Mouse (Mus musculus) G1E-ER4 (cell line): ENCODE results near the gene Nfix. TPM values are rescaled to one million over a fixed set of nuclear protein-coding genes. Genes with fewer than 3 reads are reported as not detected.

Experiments
- GATA1 ChIP-seq: IDR thresholded peaks from one replicate; pipeline ENCODE4 v1.8.0; 2012; ENCODE audit warnings: low read length, inconsistent platforms
- polyA plus RNA-seq: library from polyadenylated mRNA; stranded (reverse); fragments of >175 nt; gene quantifications from 2 replicates; pipeline ENCODE4 v1.2.3, GENCODE M21; 2012

Gene Nfix
- polyA plus RNA-seq, 1 experiment = 16.4 TPM

DNA sequence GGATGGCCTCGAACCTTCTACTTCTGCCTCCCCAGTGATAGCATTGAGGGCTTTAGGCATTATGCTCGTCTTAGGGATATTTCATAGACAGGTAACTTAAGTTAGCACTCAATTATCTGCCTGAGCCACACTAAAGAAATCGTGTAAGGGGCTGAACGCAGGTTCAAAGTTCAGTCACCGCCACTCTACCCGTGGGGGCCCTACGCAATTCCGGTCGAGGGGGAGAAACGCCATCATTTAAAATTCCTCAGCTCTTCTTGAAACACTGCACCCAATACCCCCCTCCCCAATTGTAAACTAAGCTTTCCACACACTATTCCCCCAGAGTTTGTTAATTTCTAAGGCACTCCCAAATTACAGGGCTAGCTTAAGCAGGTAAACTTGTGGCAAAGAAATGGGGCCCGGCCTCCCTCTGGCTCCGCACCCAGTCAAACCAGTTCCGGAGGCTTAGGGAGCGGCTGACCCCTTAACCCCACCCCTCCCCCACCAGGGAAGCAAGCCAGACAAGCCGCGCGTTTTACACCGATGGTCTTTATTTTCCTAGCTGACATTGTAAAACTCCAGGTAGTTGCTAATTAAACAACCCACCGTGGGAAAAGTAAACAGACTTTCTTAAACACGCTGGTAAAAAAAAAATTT is 139.2 kb downstream of the Nfix start:
- TF ChIP-seq GATA1 = no peak

DNA sequence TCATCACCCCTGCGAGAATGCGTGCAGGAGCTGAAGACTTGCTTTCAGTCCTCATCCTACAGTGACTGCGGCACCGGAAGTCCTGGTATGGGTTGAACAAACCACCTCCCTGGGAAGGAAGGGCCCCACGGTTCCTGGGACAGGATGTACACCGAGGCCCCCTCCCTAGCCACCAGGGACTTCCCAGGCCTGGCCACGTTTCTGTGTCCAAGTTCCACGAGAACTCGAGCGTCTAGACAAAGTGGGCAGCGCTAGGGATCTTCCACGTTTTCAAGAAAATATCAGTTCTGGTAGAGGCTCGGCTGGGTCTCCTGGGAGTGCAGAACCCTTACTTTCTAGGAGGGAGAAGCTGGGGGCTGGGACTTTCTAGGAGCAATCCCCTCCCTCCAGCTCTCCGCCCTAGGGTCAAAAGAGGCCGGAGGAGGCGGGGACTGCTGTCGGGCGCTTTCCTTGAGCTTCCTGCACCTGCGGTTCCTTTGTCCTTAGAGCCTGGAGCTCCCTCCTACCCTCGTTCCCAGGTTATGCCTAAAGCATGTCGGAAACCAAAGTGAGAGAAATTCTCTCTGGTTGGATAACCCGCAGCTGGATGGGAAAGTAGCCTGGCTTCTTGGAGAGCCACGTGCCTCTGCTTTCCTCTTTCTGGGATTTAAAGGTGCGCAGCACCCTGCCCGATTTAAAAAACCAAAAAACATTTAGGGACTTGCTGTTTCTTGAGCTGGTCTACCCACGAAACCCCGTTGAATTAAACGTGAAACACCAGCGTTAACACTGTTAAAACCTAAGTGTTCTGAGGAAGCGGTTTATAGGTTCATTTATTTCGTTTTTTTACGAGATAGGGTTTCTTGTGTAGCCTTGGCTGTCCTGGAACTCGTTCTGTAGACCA is 140.0 kb downstream of the Nfix start:
- TF ChIP-seq GATA1 = no peak

DNA sequence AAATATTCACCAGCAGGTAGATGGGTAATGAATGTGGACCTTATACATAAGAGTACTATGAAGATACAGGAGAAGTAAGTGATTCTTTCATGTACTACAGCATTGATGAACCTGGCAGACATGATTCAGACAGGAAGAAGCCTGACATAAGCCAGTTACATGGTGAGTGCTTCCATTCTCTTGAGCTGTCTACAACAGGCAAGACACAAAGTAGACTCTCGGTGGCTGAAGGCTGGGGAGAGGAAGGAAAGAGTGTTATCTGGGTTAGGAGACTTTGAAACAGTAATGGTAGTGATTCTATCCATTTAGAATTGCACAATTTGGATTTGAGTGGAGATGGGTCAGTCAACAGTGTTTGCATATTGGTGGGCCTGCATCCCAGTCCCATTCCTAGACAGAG is 141.2 kb downstream of the Nfix start:
- no peak for TF ChIP-seq GATA1

DNA sequence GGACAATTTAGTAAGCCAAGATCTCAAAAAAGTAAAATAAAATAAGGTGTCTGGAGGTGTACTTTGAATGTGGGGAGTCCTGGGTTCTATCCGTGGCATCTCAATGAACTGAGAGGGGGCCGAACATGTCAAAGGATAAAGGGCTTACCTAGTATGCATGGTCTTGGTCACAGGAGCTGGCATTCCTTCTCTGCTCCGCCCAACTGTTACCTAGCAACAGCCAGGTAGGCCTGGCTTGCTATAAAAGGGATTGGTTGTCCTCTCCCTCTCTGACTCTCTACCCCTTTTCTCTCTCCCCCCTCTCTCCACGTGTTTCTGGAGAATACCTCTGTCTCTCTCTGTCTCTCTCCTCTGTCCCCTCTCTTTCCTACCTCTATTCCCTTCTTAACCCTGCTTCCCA is 142.5 kb downstream of the Nfix start:
- no peak for TF ChIP-seq GATA1

DNA sequence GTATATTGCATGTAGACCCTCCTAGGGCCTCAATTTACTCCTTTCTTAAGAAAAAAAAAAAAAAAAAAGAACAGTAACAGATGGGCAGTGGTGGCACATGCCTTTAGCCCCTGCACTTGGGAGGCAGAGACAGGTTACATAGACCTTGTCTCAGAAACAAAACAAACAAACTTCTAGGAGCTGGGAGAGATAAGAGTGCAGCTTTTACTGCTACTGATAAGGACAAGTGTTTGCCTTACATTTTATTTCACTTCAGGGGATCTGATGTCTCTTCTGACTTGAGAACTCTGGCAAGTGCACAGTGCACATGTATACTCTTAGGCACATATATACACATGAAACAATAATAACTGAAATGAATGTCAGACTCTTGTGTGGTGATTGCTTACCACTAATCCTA is 142.9 kb downstream of the Nfix start:
- TF ChIP-seq GATA1 = peak; percentile 73

DNA sequence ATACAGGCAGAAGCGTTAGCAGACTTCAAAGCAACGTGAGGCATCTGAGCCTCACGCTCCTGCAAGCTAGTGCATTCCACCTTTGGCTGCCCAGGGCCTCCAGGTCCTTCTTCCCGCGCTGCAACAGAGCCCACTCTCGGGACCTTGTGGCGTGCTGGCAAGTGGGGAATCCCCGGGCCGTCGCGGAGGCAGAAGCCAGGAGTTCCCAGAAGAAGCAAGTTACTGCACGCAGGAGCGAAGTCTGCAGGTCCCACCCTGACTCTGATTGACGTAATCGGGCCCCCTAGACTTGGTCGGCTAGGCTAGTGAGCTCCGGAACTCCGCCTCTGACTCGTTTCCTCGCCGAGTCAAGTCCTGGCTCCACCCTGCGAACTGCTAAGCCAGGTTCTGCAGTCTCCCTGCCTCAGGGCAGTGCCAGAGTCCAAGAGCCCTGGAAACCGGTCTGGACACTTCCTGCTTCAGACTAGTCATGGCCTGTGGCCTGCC is 143.5 kb downstream of the Nfix start:
- no peak for TF ChIP-seq GATA1

DNA sequence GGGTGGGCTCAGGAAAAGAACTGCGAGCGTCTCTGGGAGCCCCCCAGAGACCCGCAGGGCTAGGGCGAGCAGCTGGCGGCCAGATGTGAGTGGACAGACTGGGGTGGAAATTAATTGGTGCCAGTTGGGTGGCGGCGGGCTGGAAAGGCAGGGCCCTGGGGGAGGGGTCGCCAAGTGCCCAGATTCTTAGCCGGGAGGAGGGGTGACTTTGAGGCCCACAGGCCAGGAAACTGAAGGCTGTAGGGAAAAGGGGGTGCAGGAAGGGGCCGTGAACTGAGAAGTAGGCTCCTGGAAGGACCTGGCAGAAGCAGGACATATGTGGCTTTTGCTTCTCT is 144.0 kb downstream of the Nfix start:
- no peak for TF ChIP-seq GATA1

DNA sequence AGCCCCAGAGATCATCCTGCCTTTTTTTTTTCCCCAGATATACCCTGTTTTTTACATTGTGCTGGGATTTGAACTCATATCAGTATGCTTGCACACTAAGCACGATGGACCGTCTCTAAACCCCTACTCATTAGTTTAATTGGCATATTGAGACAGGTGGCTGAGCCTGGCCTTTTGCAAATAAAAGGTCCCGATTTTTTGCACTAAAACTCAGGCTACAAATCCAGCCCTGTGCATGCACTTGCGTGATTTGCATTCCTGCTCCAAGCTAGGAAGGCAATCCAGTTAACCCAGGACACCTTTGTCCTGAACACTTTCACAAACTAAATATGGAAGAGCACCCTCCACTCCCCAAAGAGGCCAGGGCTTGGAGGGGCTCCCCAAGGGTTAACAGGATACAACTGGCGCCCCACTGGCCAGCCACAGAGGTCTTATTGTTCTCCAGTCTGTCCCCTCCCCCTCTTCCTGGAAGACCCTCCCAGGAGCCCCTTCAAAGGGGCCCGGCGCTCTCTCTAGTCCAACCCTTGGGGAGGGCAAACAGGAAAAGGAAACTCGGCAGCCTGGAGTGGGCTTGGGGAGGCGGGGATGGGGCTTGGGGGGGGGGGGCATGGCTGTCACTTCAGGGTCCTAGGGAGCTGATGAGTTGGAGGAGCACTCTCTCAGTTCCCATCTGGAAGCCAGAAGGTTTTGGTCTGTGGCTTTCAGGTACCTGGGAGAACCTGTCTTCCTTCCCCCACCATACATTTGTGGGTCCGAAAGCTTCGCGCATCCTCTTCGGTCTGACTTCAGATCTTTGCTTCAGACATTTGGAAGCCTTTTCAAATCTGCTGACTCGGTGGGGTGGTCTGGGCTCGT is 144.6 kb downstream of the Nfix start:
- TF ChIP-seq GATA1 = no peak

DNA sequence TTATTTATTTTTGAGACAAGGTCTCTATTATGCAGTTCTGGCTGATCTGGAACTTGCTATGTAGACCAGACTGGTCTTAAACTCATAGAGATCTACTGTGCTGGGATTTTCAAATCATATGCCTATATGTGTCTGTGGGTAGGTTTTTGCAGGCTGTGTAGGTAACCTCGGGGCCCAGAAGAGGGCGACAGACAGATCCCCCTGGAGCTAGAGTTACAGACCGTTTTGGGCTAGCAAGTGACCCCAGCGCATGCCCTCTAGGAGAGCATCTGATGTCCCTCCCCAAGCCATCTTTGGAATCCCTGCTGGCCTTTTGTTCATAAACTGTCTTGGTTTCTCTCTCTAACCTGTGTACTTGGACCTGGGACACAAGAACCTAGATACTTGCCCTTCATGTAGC is 145.5 kb downstream of the Nfix start:
- no peak for TF ChIP-seq GATA1

DNA sequence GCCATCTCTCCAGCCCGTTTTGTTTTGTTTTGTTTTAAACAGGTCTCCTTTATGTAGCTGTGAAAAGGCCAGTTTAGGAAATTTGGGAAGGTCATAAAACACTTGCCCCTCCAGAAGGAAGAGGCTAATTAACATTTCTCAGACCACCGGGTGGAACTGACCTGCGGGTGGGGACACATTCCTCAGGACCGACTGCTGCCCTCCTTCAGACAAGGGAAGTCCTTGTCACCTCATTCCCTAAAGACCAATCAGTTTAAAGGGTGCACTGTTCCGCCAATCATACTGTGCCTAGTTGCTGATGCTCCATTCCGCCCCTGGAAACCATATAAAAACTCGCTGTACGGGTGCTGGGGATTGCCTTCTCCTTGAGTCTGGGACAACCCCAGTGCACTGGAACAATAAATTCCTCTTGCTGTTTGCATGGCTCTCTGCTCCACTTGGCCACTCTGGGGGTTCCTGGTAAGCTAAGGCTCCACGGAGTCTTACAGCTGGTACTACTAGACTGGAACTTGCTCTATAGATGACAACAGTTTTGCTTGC is 147.0 kb downstream of the Nfix start:
- TF ChIP-seq GATA1 = no peak

DNA sequence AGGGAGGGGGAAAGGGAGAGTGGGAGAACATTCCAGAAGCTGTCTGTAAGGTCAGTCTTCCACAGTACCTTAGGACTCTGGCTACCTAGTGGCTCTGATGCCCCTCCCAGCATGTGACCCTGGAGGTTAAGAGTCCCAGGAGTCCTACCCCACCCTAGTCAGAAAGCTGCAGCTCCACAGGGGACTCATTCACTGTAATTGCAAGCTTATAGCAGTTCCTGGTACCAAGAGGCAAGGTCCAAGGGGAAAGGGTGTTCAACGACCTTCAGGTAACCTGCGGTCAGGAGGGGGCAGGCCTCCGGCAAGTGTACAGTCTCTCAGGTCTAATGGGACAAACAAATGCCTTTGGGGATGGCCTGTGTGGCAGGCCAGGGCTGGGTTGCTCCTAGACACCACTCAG is 149.9 kb downstream of the Nfix start:
- TF ChIP-seq GATA1 = no peak

Other genes with a start within 250 kb of the Nfix start
- gene Ier2, start 137.5 kb downstream of the Nfix start, polyA plus RNA-seq = 130 and 154 TPM in 2 replicates
- gene Trmt1, start 114.0 kb downstream of the Nfix start, polyA plus RNA-seq = 205 and 272 TPM in 2 replicates
- gene Nacc1, start 112.5 kb downstream of the Nfix start, polyA plus RNA-seq = 187 and 191 TPM in 2 replicates
- gene Lyl1, start 98.9 kb downstream of the Nfix start, polyA plus RNA-seq = 435 and 447 TPM in 2 replicates
- gene G430095P16Rik, start 77.3 kb downstream of the Nfix start, polyA plus RNA-seq = 17.8 and 20.7 TPM in 2 replicates
- gene Dand5, start 22.5 kb upstream of the Nfix start, polyA plus RNA-seq = 1.6 and 1.7 TPM in 2 replicates
- 88.2 and 112 TPM in 2 replicates for gene Gadd45gip1, start 31.2 kb upstream of the Nfix start, polyA plus RNA-seq
- gene Rad23a, start 40.3 kb upstream of the Nfix start, polyA plus RNA-seq = 615 and 707 TPM in 2 replicates
- 315 and 318 TPM in 2 replicates for gene Calr, start 46.6 kb upstream of the Nfix start, polyA plus RNA-seq
- 149 and 179 TPM in 2 replicates for gene Farsa, start 56.6 kb upstream of the Nfix start, polyA plus RNA-seq
- 77.8 and 102 TPM in 2 replicates for gene Syce2, start 71.8 kb upstream of the Nfix start, polyA plus RNA-seq
- gene Gcdh, start 93.6 kb upstream of the Nfix start, polyA plus RNA-seq = 89.9 and 98.4 TPM in 2 replicates
- 371 and 477 TPM in 2 replicates for gene Klf1, start 101.6 kb upstream of the Nfix start, polyA plus RNA-seq
- gene Dnase2a, start 108.2 kb upstream of the Nfix start, polyA plus RNA-seq = 25.4 and 75.0 TPM in 2 replicates
- 0.46 and 0.50 TPM in 2 replicates for gene Mast1, start 137.0 kb upstream of the Nfix start, polyA plus RNA-seq
- not detected in 2 replicates for gene Rtbdn, start 146.6 kb upstream of the Nfix start, polyA plus RNA-seq
- gene Gm49661, start 169.1 kb upstream of the Nfix start, polyA plus RNA-seq = not detected in 2 replicates
- gene Prdx2, start 169.2 kb upstream of the Nfix start, polyA plus RNA-seq = 29.7 and 136 TPM in 2 replicates
- gene Rnaseh2a, start 169.4 kb upstream of the Nfix start, polyA plus RNA-seq = 725 and 803 TPM in 2 replicates
- gene Junb, start 178.4 kb upstream of the Nfix start, polyA plus RNA-seq = 68.1 and 95.2 TPM in 2 replicates
- 10.7 and 11.9 TPM in 2 replicates for gene Hook2, start 190.3 kb upstream of the Nfix start, polyA plus RNA-seq
- gene Best2, start 214.2 kb upstream of the Nfix start, polyA plus RNA-seq = 0.03 TPM in 2 replicates
- 97.2 and 187 TPM in 2 replicates for gene Asna1, start 224.9 kb upstream of the Nfix start, polyA plus RNA-seq
- 299 and 448 TPM in 2 replicates for gene Trir, start 226.5 kb upstream of the Nfix start, polyA plus RNA-seq
- gene Tnpo2, start 236.6 kb upstream of the Nfix start, polyA plus RNA-seq = 17.1 and 25.1 TPM in 2 replicates